Mouse (Mus musculus) CH12.LX (cell line): Measurements from ENCODE around the gene Foxn1.

Experiments
- CHD1 ChIP-seq: IDR thresholded peaks from 2 replicates; pipeline ENCODE4 v1.6.1; 2012; ENCODE audit warnings: low read depth, low read length, improper control_type of control experiment, inconsistent platforms
- CTCF ChIP-seq, 2 experiments: IDR thresholded peaks in 1 of 2; conservative IDR thresholded peaks in 1 of 2; 2 replicates each; pipeline ENCODE4 v1.5.1; 2011 to 2012; ENCODE audit warnings: low read depth in 2 of 2, low read length in 2 of 2, improper control_type of control experiment in 1 of 2, inconsistent platforms in 1 of 2, mild to moderate bottlenecking in 1 of 2, moderate library complexity in 1 of 2
- EP300 ChIP-seq: IDR thresholded peaks from 2 replicates; pipeline ENCODE4 v1.6.1; 2011; ENCODE audit warnings: low read length, improper control_type of control experiment
- ETS1 ChIP-seq: conservative IDR thresholded peaks from 2 replicates; pipeline ENCODE4 v1.6.1; 2012; ENCODE audit warnings: low read depth, mild to moderate bottlenecking, inconsistent platforms, low read length, improper control_type of control experiment, moderate library complexity
- MAFK ChIP-seq: IDR thresholded peaks from 2 replicates; pipeline ENCODE4 v1.6.1; 2011; ENCODE audit warnings: low read length, improper control_type of control experiment; ENCODE audit not compliant: insufficient replicate concordance
- MXI1 ChIP-seq: IDR thresholded peaks from 2 replicates; pipeline ENCODE4 v1.6.1; 2011; ENCODE audit warnings: mild to moderate bottlenecking, low read depth, low read length, improper control_type of control experiment
- MYC ChIP-seq: IDR thresholded peaks from 2 replicates; pipeline ENCODE4 v1.6.1; 2011; ENCODE audit warnings: low read depth, mild to moderate bottlenecking, improper control_type of control experiment, low read length
- POLR2A ChIP-seq: IDR thresholded peaks from 2 replicates; pipeline ENCODE4 v1.6.1; 2011; ENCODE audit warnings: low read depth, mild to moderate bottlenecking, improper control_type of control experiment, low read length
- RAD21 ChIP-seq: IDR thresholded peaks from 2 replicates; pipeline ENCODE4 v1.6.1; 2011; ENCODE audit warnings: low read depth, mild to moderate bottlenecking, low read length, improper control_type of control experiment, moderate library complexity
- SIN3A ChIP-seq: IDR thresholded peaks from 2 replicates; pipeline ENCODE4 v1.6.1; 2012; ENCODE audit warnings: low read length, improper control_type of control experiment, inconsistent platforms
- TBP ChIP-seq: conservative IDR thresholded peaks from 2 replicates; pipeline ENCODE4 v1.6.1; 2011; ENCODE audit warnings: low read depth, low read length, improper control_type of control experiment

GRCm38 (mm10) chr11:78425572-78425971 is 39.2 kb upstream of the Foxn1 start:
- TF ChIP-seq EP300 (no peak), POLR2A (no peak), TBP (no peak), RAD21 (no peak), CTCF (conservative IDR thresholded peaks at IDR 0.05 in 1 of 2, IDR thresholded peaks at IDR 0.05 in 1 of 2; ENCODE audit: low read depth in 2 of 2, low read length in 2 of 2) (no peak), CHD1 (no peak), MAFK (no peak), MYC (no peak), SIN3A (no peak), ETS1 (no peak), MXI1 (no peak)
